Mouse (Mus musculus): ENCODE data around the gene Gm21776.
"Not testable (repeated sequence)": the region's sequence is repeated elsewhere in the genome, so short reads cannot be mapped to it uniquely, and the experiment has no call there.

Gene Gm21776

DNA sequence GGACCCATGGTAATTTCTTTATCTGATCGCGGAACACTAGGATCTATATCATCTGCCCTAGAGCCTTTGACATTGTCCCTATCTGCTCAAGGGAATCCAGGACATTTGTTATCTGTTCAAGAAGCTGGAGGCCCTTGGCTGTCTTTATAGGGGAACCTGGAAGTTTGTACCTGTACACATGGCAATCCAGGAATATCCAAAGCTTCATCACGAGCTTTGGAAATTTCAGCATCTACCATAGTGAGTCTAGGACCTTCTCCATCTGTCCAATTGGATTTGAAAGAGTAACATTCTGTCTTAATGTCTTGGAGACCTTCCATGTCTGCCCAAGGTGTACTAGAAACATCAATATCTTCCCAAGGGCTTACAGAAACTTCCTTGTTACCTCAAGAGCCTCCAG, at the start of gene Gm21776:
Gm21776 (plus strand) TSS at position 301 of the 400 bp plus-strand sequence.
- not testable (repeated sequence) for DNase-seq (ENCODE audit: low spot score in 2 of 2)

All from heart, adult 9 months (tissue).